Mouse (Mus musculus): ENCODE results near the gene Tmem109. TPM values are rescaled to one million over a fixed set of nuclear protein-coding genes. Genes with fewer than 3 reads are reported as not detected.

Gene Tmem109
- total RNA-seq, 2 experiments from 2014 or later = 46.4 to 54.5 TPM

DNA sequence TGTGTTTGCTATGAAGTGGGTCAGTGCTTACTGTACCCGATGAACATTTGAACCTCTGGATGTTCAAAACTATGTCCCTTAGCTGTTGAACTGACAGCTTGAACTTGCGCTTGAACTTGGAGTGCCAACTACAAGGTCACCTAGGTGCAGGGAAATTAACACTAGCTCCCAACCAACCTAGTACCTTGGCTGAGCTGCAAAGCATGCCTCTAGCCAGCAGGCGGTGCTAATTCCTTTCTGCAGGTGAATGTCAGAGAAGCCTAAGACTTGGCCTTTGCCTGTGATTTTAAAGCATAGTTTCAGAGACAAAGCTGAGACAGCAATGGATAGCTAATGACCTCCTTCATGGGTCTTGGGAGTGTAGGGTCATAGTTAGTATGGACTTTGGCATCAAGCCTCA is 26.1 kb upstream of the Tmem109 start:
- Histone ChIP-seq H3K27ac (no peak overlapping the region), H3K4me3 (no peak overlapping the region)
- peak; percentile 34 to 63 for DNase-seq (ENCODE audit: low spot score in 2 of 2)
- TF ChIP-seq CTCF (conservative IDR thresholded peaks at IDR 0.05) = peak; percentile 89

DNA sequence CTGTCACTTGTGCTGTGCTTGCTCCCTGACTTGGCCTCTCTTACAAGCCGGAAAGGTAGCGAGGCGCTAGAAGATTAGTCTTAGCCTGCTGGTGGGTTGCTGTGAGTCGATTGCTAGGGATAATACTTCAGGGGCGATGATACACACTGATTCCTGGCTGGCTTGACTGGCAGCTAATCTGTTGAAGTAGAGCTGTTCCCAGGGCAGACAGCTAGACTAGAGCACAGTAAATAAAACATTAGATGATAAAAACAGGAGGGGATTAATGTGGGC is 23.9 kb upstream of the Tmem109 start:
- TF ChIP-seq CTCF (conservative IDR thresholded peaks at IDR 0.05) = no peak
- no peak overlapping the region; the same call in 1 of the 2 replicates for H3K4me3 ChIP-seq
- peak overlapping the region; percentile 86 for H3K27ac ChIP-seq
- DNase-seq (ENCODE audit: low spot score in 2 of 2) = no peak

GRCm38 (mm10) chr19:10904927-10905727 is 23.3 kb upstream of the Tmem109 start:
- no peak overlapping the region; the same call in 1 of the 2 replicates for H3K4me3 ChIP-seq
- peak; percentile 55 to 75 for DNase-seq (ENCODE audit: low spot score in 2 of 2)
- peak; percentile 43 for TF ChIP-seq CTCF (conservative IDR thresholded peaks at IDR 0.05)
- peak overlapping the region; percentile 86 for H3K27ac ChIP-seq

DNA sequence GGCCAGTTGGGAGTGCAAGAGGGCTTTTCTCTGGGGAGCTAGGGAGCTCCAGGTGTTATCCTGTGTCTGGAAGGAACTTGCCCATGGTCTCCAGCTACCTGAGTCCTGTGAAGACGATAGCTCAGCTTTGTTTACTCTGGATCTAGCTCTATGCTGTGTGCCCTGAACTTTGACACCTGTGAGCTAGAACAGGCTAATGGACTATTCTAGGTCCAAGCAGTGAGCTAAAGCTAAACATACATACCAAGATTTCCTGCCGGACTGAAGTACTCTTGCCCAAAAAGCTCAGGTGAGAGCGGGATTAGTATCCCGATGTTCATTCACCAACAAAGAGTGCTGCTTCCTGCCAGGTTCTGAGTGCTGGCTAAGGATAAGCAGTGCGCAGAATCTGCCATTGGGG is 22.7 kb upstream of the Tmem109 start:
- Histone ChIP-seq H3K4me3 (no peak overlapping the region), H3K27ac (peak overlapping the region; percentile 86)
- no peak for DNase-seq (ENCODE audit: low spot score in 2 of 2)
- TF ChIP-seq CTCF (conservative IDR thresholded peaks at IDR 0.05) = no peak

GRCm38 (mm10) chr19:10901046-10901445 is 19.2 kb upstream of the Tmem109 start:
- TF ChIP-seq CTCF (conservative IDR thresholded peaks at IDR 0.05) = no peak
- H3K27ac ChIP-seq = no peak overlapping the region

DNA sequence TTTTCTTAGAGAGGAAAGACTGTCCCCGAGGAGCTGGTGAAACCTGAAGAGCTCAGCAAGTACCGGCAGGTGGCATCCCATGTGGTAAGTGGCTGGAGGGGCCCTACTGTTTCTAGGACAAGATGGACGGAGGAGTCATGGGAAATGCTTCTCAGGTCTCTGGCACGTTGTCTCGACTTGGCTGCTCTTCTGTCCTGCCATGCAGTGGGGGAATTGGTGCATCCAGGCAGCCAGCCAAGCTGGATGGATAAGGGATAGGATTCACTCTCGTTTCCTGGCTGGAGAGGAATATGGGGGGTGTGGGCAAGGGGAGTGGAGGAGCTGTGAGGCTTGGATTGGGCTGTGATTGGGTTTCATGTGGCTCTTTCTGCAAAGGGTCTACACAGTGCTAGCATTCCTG is 18.5 kb upstream of the Tmem109 start:
- Histone ChIP-seq H3K27ac (no peak overlapping the region), H3K4me3 (no peak overlapping the region)
- DNase-seq (ENCODE audit: low spot score in 2 of 2) = no peak
- no peak for TF ChIP-seq CTCF (conservative IDR thresholded peaks at IDR 0.05)

More at GRCm38 (mm10) chr19:10901046-10901445, 19.2 kb upstream of the Tmem109 start:
- no peak overlapping the region for H3K4me3 ChIP-seq
- DNase-seq (ENCODE audit: low spot score in 2 of 2) = no peak

DNA sequence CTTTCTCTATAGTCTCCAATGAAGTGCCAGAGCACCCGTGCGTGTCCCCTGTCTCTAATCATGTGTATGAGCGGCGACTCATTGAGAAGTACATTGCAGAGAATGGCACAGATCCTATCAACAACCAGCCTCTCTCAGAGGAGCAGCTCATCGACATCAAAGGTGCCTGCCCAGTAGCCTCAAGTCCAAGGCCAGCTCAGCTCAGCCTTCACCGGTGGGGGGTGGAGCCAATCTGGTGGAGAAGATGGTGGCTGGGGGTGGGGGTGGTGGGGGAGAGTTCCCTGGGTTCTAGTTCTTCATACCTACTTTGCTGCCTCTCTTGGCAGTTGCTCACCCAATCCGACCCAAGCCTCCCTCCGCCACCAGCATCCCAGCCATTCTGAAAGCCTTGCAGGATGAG is 15.7 kb upstream of the Tmem109 start:
- Histone ChIP-seq H3K27ac (no peak overlapping the region), H3K4me3 (no peak overlapping the region)
- no peak for DNase-seq (ENCODE audit: low spot score in 2 of 2)
- TF ChIP-seq CTCF (conservative IDR thresholded peaks at IDR 0.05) = no peak

DNA sequence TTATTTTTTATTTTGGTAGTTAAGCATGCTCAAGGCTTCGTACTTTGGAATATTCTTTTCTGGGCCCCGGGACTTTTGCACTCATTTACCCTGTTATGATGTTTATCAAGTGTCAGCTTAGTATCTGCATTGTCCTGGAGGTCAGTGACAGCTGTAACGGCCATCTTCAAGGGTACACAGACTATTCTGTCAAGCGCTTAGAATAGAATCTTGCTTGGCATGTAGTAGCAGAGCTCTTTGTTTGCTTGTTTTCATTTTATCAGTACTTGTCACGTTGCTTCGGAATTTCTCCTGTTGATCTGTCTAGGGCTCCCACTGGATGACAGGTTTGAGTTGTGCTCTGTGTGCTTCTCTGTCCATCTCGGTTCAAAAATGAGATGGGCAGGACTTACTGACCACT is 15.0 kb upstream of the Tmem109 start:
- no peak for DNase-seq (ENCODE audit: low spot score in 2 of 2)
- Histone ChIP-seq H3K27ac (peak overlapping the region; percentile 91; the same call in 1 of the 2 replicates), H3K4me3 (peak overlapping the region; percentile 87)
- no peak for TF ChIP-seq CTCF (conservative IDR thresholded peaks at IDR 0.05)

DNA sequence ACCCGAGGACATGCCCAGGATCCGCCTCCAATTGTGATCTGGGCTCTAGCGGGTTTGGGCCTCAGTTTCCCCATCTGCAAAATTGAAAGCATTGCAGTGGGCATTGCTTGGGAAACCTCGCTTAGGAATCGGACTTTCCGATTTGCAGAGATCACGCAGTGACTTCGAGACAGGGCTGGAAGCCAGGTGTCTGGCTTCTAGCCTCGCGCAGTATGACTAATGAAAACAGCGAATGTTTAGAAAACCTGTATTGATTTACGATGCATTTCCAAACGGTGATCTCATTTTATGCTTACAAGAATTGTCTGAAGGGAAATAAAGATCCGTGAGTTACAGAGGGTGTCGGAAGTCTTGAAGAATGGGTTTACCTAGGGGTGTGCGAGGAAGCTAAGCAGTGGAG is 13.9 kb upstream of the Tmem109 start:
- TF ChIP-seq CTCF (conservative IDR thresholded peaks at IDR 0.05) = no peak
- Histone ChIP-seq H3K4me3 (peak overlapping the region; percentile 87), H3K27ac (peak overlapping the region; percentile 91)
- DNase-seq (ENCODE audit: low spot score in 2 of 2) = no peak

DNA sequence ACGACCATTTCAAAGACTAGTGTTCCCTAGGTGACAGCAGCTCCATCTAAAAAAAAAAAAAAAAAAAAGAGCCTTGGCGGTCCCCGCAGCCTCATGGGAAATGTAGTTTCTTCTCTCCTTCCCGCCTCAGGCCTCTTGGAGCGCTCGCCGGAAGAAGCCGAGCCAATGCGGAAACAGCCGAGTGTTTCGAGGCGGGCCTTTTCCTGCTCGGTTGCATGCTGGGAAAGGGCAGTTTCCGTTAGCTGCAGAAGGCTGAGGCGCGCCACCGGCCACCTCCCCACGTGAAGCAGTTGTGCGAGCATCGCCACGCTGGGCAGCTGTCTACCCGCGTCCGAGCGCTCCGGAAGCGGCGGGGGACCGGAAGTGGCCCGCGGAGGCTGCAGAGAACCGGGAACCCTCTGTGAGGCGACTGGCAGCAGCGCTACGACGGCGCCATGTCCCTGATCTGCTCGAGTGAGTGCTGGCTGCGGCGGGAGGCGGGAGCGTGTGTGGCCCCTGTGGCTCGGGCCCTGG is 13.3 kb upstream of the Tmem109 start, which contains the start of gene Prpf19:
Gene Prpf19 (plus strand): TSS at position 216 of the 513 bp plus-strand sequence.
- Histone ChIP-seq H3K27ac (peak within 1 kb of the TSS; percentile 91), H3K4me3 (peak within 1 kb of the TSS; percentile 87)
- peak; percentile 51 for TF ChIP-seq CTCF (conservative IDR thresholded peaks at IDR 0.05)

DNA sequence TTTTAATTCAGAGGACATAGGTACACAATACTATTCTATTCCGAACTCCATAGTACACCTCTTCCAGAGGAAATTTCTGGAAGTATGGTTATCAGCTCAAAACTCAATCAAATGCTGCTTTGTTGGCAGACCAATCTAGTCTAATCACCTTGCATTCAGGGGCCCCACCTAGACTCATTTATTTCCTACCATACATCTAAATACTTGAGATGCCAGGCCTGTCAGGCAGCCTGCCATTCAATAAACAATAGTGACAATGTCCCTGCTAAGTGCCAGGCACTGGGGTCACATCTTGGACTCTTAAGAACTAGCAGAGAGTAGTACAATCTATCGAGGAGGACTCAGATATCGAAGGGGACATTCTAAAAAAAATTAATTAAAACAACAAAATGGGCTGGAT is 10.4 kb upstream of the Tmem109 start:
- no peak for DNase-seq (ENCODE audit: low spot score in 2 of 2)
- Histone ChIP-seq H3K4me3 (no peak overlapping the region), H3K27ac (no peak overlapping the region)
- TF ChIP-seq CTCF (conservative IDR thresholded peaks at IDR 0.05) = no peak

More for the DNA sequence above, 13.3 kb upstream of the Tmem109 start, which contains the start of gene Prpf19:
- peak; percentile 98 to 99 for DNase-seq (ENCODE audit: low spot score in 2 of 2)

- Histone ChIP-seq H3K27ac (peak overlapping the region; percentile 95), H3K4me3 (peak overlapping the region; percentile 80)
- TF ChIP-seq CTCF (conservative IDR thresholded peaks at IDR 0.05) = no peak
- no peak for DNase-seq (ENCODE audit: low spot score in 2 of 2)
Observed at GRCm38 (mm10) chr19:10880975-10881425, 801 bp downstream of the Tmem109 start.

DNA sequence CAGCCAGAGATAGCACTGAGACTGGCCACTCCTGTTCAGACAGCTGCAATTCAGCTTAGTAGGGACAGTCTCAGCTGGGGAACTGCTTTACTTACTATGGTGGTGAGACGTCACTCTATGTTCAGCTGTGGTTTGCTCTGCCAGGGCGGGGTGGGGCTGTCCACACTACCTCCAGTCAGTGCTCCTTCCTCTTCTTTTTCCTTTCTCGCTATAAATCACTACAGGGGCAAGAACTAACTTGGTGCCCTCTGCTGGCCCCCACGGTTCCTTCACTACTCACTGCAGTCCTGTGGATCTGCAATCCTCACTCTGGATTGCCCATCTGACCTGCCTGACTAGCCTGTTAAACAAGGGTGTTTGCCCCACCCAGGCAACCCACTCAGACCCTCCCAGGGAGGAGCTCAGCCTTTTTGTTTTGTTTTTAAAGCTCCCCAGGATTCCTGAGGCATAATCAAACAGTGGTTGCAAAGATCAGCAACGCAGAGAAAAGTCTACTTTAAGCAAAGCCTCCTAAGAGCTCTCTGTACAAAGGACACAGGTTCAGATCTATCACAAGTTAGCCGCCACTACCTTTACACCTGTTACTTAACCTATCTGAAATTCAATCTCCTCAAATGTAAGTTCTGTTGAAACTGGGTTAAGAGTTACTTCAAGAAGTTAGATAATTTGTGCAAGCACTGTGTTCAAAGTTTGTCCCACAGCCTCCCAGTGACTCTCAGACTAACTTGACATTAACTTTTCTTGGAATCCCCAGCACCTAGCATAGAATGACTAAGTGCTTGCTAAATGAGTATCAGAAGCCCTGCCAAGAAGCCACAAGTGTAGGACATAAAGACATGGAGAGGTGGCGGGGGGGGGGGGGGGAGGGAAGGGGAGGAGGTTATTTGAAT is 1.5 kb downstream of the Tmem109 start:
- TF ChIP-seq CTCF (conservative IDR thresholded peaks at IDR 0.05) = peak; percentile 73
- DNase-seq (ENCODE audit: low spot score in 2 of 2) = peak in 1 of 2 experiments; percentile 54
- H3K27ac ChIP-seq = peak overlapping the region; percentile 95
- peak overlapping the region; percentile 80 for H3K4me3 ChIP-seq
